Mouse (Mus musculus): ENCODE results near the gene Aggf1. TPM values are rescaled to one million over a fixed set of nuclear protein-coding genes. Genes with fewer than 3 reads are reported as not detected.

Gene Aggf1
- total and polyA plus RNA-seq, 2 experiments = 9.1 to 14.0 TPM

- Histone ChIP-seq H3K27ac (replicated peaks; ENCODE audit: insufficient read depth, low read depth, low read length) (no peak overlapping the region), H3K4me3 (ENCODE audit: insufficient read depth, low read depth, low read length) (no peak overlapping the region), H3K79me2 (ENCODE audit: control insufficient read depth, insufficient read depth, low read length) (no peaks in the 10 kb centered on the region), H3K4me1 (ENCODE audit: control insufficient read depth, insufficient read depth, low read length) (no peaks in the 10 kb centered on the region), H3K36me3 (ENCODE audit: control insufficient read depth, insufficient read depth, low read length) (no peaks in the 10 kb centered on the region), H3K27me3 (ENCODE audit: control insufficient read depth, insufficient read depth, low read length) (no peaks in the 10 kb centered on the region), H3K9ac (ENCODE audit: low read depth, low read length) (no peak overlapping the region)
- no peak for DNase-seq (ENCODE audit: extremely low read depth, low read depth, low spot score)
- WGBS = 27% methylated on average over 8 of the region's 8 CpGs
- TF ChIP-seq CTCF (IDR thresholded peaks at IDR 0.05; ENCODE audit: low read depth, low read length) (no peak), POLR2A (IDR thresholded peaks at IDR 0.05; ENCODE audit: extremely low read depth, insufficient read depth, low read length) (no peak)
Observed at GRCm38 (mm10) chr13:95307100-95307655, 68.0 kb downstream of the Aggf1 start.

DNA sequence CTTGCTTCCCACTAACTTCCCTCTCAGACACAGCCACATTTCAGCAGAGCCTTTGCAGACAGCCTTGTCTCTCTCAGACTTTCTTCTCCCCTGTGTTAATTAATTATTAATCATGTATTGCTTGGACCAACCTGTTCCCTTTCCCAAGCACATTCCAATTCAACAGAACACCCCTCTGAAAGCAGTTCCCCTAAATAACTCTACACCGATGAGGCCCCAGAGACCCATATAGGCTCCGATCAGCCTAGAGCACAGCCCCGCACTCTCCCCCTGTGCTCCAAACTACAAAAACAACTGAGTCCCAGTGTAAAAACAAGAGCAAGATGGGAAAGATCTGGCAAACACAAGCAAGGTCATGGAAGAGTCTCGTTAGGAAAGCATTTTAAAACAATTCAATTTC, 68.6 kb downstream of the Aggf1 start:
- no peaks in the 10 kb centered on the region for H3K36me3 ChIP-seq (ENCODE audit: control insufficient read depth, insufficient read depth, low read length)
- H3K4me3 ChIP-seq (ENCODE audit: insufficient read depth, low read depth, low read length) = no peak overlapping the region
- TF ChIP-seq POLR2A (IDR thresholded peaks at IDR 0.05; ENCODE audit: extremely low read depth, insufficient read depth, low read length) = no peak
- TF ChIP-seq CTCF (IDR thresholded peaks at IDR 0.05; ENCODE audit: low read depth, low read length) = no peak
- WGBS = 35% methylated on average over 4 of the region's 4 CpGs
- H3K4me1 ChIP-seq (ENCODE audit: control insufficient read depth, insufficient read depth, low read length) = no peaks in the 10 kb centered on the region
- H3K9ac ChIP-seq (ENCODE audit: low read depth, low read length) = no peak overlapping the region
- no peaks in the 10 kb centered on the region for H3K79me2 ChIP-seq (ENCODE audit: control insufficient read depth, insufficient read depth, low read length)
- H3K27ac ChIP-seq (replicated peaks; ENCODE audit: insufficient read depth, low read depth, low read length) = no peak overlapping the region
- no peaks in the 10 kb centered on the region for H3K27me3 ChIP-seq (ENCODE audit: control insufficient read depth, insufficient read depth, low read length)
- no peak for DNase-seq (ENCODE audit: extremely low read depth, low read depth, low spot score)

Other genes with a start within 250 kb of the Aggf1 start
- gene Pde8b, start 125.0 kb downstream of the Aggf1 start, total RNA-seq (2014; rRNA removed) = 1.4 and 3.7 TPM in 2 replicates
- gene Pde8b, start 125.0 kb downstream of the Aggf1 start, polyA plus RNA-seq (2012; rRNA removed) = 0.50 and 1.5 TPM in 2 replicates
- 1.1 and 1.9 TPM in 2 replicates for gene Zbed3, start 51.7 kb downstream of the Aggf1 start, total RNA-seq (2014; rRNA removed)
- gene Zbed3, start 51.7 kb downstream of the Aggf1 start, polyA plus RNA-seq (2012; rRNA removed) = 4.4 and 5.4 TPM in 2 replicates
- not detected in 2 replicates for gene Crhbp, start 69.6 kb upstream of the Aggf1 start, total RNA-seq (2014; rRNA removed)
- not detected in 2 replicates for gene Crhbp, start 69.6 kb upstream of the Aggf1 start, polyA plus RNA-seq (2012; rRNA removed)
- not detected in 2 replicates for gene S100z, start 103.4 kb upstream of the Aggf1 start, total RNA-seq (2014; rRNA removed)
- gene S100z, start 103.4 kb upstream of the Aggf1 start, polyA plus RNA-seq (2012; rRNA removed) = not detected in 2 replicates
- 0.13 and 0.18 TPM in 2 replicates for gene F2rl1, start 149.9 kb upstream of the Aggf1 start, total RNA-seq (2014; rRNA removed)
- gene F2rl1, start 149.9 kb upstream of the Aggf1 start, polyA plus RNA-seq (2012; rRNA removed) = 0.07 and 0.24 TPM in 2 replicates
- gene F2r, start 243.1 kb upstream of the Aggf1 start, total RNA-seq (2014; rRNA removed) = 10.0 and 11.4 TPM in 2 replicates
- 7.4 and 7.8 TPM in 2 replicates for gene F2r, start 243.1 kb upstream of the Aggf1 start, polyA plus RNA-seq (2012; rRNA removed)